Mouse (Mus musculus) MEL (cell line): ENCODE data around the gene Gpam.

Source experiments
- CTCF ChIP-seq, 3 experiments: IDR thresholded peaks in 2 of 3; conservative IDR thresholded peaks in 1 of 3; 2 replicates each; pipeline ENCODE4 v1.5.1; 2011 to 2012; ENCODE audit warnings: low read length in 3 of 3, low read depth in 2 of 3, mild to moderate bottlenecking in 2 of 3, improper control_type of control experiment in 1 of 3, inconsistent platforms in 1 of 3, mixed read lengths in 1 of 3, moderate library complexity in 1 of 3; ENCODE audit not compliant: control insufficient read depth in 1 of 3, insufficient read depth in 1 of 3, poor library complexity in 1 of 3, severe bottlenecking in 1 of 3
- EP300 ChIP-seq, 2 experiments: IDR thresholded peaks; 2 replicates each; pipeline ENCODE4 v1.6.1; 2011; ENCODE audit warnings: improper control_type of control experiment in 2 of 2, low read length in 2 of 2, low read depth in 1 of 2, mild to moderate bottlenecking in 1 of 2
- GATA1 ChIP-seq: IDR thresholded peaks from 2 replicates; pipeline ENCODE4 v1.6.1; 2011; ENCODE audit warnings: low read depth, low read length, improper control_type of control experiment
- MAX ChIP-seq: IDR thresholded peaks from 2 replicates; pipeline ENCODE4 v1.6.1; 2011; ENCODE audit warnings: low read length, improper control_type of control experiment
- MEF2A ChIP-seq: IDR thresholded peaks from 2 replicates; pipeline ENCODE4 v1.6.1; 2014; ENCODE audit warnings: low read depth, mild to moderate bottlenecking, inconsistent platforms, low read length, improper control_type of control experiment; ENCODE audit not compliant: poor library complexity, insufficient replicate concordance, severe bottlenecking; ENCODE audit errors: extremely low read depth
- NELFE ChIP-seq: IDR thresholded peaks from 2 replicates; pipeline ENCODE4 v1.6.1; 2011; ENCODE audit warnings: low read depth, low read length, improper control_type of control experiment
- USF1 ChIP-seq: IDR thresholded peaks from 2 replicates; pipeline ENCODE4 v1.6.1; 2014; ENCODE audit warnings: low read depth, mild to moderate bottlenecking, inconsistent platforms, low read length, improper control_type of control experiment, moderate library complexity
- ZMIZ1 ChIP-seq: IDR thresholded peaks from 2 replicates; pipeline ENCODE4 v1.6.1; 2012; ENCODE audit warnings: low read depth, mild to moderate bottlenecking, inconsistent platforms, low read length, improper control_type of control experiment, moderate library complexity

DNA sequence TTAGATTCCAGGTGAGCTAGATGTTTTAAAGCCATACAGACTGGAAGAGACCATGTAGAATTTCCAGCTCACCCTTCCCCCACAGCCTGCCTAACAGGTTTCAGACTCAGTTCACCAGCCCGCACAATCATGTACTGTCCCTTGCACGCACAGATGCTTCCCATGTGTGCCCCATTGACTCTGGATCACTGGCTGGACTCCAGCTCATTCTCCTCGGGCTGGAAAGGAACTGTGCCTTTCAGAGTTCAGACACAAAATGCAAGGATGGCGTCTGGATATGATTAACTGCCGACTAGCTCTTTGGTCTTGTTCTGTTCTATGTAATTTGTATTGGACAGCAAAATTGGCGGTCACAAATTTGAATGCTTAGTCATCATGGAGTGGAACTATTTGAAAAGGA lies 22.6 kb upstream of the Gpam start:
- no peak for TF ChIP-seq MAX
- TF ChIP-seq USF1, result no peak
- no peak for TF ChIP-seq ZMIZ1
- no peak for TF ChIP-seq CTCF (IDR thresholded peaks at IDR 0.05 in 2 of 3, conservative IDR thresholded peaks at IDR 0.05 in 1 of 3; ENCODE audit: control insufficient read depth in 1 of 3, insufficient read depth in 1 of 3, low read depth in 2 of 3, low read length in 3 of 3, poor library complexity in 1 of 3, severe bottlenecking in 1 of 3)
- TF ChIP-seq NELFE, result no peak
- TF ChIP-seq GATA1, result no peak
- no peak for TF ChIP-seq MEF2A
- TF ChIP-seq EP300 (IDR thresholded peaks at IDR 0.05; ENCODE audit: low read depth in 1 of 2, low read length in 2 of 2), result no peak
